Mouse (Mus musculus) spleen, adult 10 weeks (tissue): ENCODE data around the gene Sgpp1. TPM values are rescaled to one million over a fixed set of nuclear protein-coding genes. Genes with fewer than 3 reads are reported as not detected.

Experiments used
- polyA plus RNA-seq: library from polyadenylated mRNA; stranded (reverse); fragments of 350-450 nt; fragmentation: Illumina TruSeq; extraction: RNeasy Lipid Tissue Mini Kit (QIAGEN cat#74804); gene quantifications from one replicate; pipeline ENCODE4 v1.2.3, GENCODE M21; 2015; ENCODE audit warnings: low replicate concordance; ENCODE audit not compliant: insufficient read depth

Gene Sgpp1
- polyA plus RNA-seq = 60.8 TPM

GRCm38 (mm10) chr12:75735246-75736200 lies at the start of gene Sgpp1:
Gene Sgpp1 (minus strand): TSS chr12:75735729.

DNA sequence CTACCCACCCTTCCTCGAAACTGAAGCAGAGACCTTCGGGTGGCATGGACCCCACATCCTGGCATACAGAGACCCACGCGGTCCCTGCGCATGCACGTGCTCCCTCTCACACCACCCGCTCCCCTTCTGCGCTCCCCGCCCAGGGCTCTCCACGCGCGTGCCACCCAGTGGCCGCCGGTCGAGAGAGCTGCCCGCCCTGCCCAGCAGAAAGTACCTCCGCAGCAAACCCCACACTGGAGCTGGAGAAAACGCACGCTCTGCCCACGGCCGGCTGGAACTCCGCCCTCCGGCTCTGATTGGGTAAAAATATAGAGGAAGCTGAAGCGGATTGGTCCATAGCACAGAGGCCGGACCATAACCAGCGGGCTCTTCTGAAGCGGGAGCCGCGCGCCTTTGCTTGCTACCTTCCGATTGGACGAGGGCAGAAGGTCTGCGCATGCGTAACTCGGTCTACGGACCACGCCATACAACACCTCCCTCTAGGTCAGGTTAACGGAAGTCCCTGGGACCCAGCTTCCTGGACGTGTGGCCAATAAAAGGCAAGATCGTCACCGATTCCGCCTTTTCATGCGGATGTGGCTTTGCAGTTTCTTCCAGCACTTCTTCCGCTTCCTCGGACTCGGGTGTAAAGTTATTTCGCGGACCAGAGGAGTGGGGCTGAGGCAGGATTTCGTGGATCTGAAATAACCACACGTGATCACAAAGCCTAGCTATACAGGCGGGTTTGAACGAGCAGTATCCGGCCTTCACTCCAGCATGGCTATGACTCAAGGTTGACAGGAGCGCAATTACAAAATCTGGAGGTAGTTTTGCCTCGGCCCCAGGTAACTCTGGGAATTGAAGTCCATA lies 66.0 kb downstream of the Sgpp1 start, which contains the start of gene Wdr89:
Wdr89 (minus strand) TSS at position 280 of the 849 bp plus-strand sequence.

Other genes with a start within 250 kb of the Sgpp1 start
- gene Ppp2r5e, start 139.5 kb downstream of the Sgpp1 start, polyA plus RNA-seq = 38.5 TPM
- 6.2 TPM for gene Wdr89, start 66.2 kb downstream of the Sgpp1 start, polyA plus RNA-seq
- 24.5 TPM for gene Syne2, start 82.4 kb upstream of the Sgpp1 start, polyA plus RNA-seq